Mouse (Mus musculus): ENCODE measurements at regions not wholly inside any gene's neighbourhood (a gene's known extent, or its start where the extent isn't known, plus 50 kb on each side); places are given as distances from the start of the nearest gene placed in this dataset.
"Not testable (repeated sequence)": the region's sequence is repeated elsewhere in the genome, so short reads cannot be mapped to it uniquely, and the experiment has no call there.

GRCm38 (mm10) chr2:72615869-72616268 is 139.9 kb downstream of the Cdca7 start:
- no peak for DNase-seq (ENCODE audit: low spot score in 2 of 2)

GRCm38 (mm10) chr2:72616412-72616811 is 140.5 kb downstream of the Cdca7 start:
- no peak for DNase-seq (ENCODE audit: low spot score in 2 of 2)

GRCm38 (mm10) chr2:72619446-72619845 is 143.5 kb downstream of the Cdca7 start:
- DNase-seq (ENCODE audit: low spot score in 2 of 2), result no peak

GRCm38 (mm10) chr2:72620182-72620652 is 144.3 kb downstream of the Cdca7 start:
- no peak for DNase-seq (ENCODE audit: low spot score in 2 of 2)

DNA sequence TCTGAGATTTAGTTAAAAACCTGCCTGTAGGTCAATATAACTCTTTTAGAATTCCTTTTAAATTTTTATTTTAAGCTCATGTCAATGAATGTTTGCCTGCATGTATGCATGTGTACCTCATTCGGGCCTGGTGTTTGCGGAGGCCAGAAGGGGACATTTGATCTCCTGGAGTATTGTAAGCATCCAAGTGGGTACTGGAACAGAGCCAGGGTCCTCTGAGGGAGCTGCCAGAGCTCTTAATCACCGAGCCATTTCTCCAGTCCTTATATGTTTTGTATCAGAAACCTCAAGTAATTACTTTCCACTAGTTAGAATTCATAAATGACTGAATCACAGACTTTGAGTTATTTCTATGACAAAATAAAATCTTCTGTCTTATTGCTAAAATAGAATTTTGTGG is 152.0 kb downstream of the Cdca7 start:
- DNase-seq (ENCODE audit: low spot score in 2 of 2), result no peak

- DNase-seq (ENCODE audit: low spot score in 2 of 2), result no peak
Observed at GRCm38 (mm10) chr2:72628626-72629470, 152.9 kb downstream of the Cdca7 start.

GRCm38 (mm10) chr2:72629691-72630461 is 153.9 kb downstream of the Cdca7 start:
- no peak for DNase-seq (ENCODE audit: low spot score in 2 of 2)

DNA sequence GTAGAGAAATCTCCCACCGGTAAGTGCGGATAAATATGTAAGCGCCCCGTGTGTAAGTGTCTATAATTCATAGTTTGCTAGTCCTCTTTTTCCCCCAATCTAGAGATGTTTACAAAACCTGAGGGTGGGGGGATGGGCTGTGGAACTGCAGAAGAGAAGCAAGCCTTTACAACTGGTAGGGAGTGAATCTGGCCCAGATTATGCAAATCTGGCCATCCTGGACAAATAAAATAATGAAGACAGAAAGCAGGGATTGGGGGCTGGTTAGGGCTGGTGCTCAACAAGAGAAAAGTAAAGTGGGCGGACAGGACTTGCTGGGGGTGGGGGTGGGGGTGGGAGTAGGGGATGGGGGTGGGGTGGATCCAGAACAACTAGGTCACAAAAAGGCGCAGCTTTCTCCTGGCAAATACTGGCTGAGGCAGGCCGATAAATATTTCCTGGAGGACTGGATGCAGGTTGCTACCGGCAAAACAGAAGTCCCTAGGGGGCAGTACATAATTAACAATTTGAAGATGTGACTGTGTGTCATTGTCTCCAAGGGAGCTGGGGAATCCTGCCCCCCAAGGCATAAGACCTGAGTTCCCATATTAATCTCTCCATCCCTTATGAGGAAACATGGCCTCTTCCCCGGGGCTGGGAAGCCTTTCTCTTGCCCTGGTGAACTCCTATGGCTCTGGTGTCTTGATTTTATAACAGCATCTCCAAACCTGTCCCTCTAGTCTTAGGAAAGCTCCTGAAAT is 162.1 kb downstream of the Cdca7 start:
- no peak for DNase-seq (ENCODE audit: low spot score in 2 of 2)

DNA sequence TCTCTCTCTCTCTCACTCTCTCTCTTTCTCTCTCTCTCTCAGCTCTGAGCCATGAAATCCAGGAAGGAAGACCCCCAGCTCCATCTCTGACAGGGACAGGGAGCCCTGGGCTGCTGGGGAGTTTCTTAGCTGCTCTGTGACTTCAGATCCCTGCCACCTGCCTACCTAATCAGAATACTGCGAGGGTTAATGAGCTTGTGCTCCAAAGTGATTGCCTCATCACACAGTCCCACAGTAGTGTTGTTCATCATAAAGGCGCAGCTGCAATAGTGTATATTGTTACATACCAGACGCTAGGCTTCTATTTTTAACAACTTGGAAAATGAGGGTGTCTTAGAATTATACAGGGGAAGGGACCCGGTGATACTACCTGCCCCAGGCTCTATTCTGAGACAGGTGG is 163.1 kb downstream of the Cdca7 start:
- DNase-seq (ENCODE audit: low spot score in 2 of 2), result no peak

- no peak for DNase-seq (ENCODE audit: low spot score in 2 of 2)
Observed at GRCm38 (mm10) chr2:72641228-72641627, 165.3 kb downstream of the Cdca7 start.

GRCm38 (mm10) chr2:72644151-72644843 is 168.3 kb downstream of the Cdca7 start:
- DNase-seq (ENCODE audit: low spot score in 2 of 2), result no peak

- DNase-seq (ENCODE audit: low spot score in 2 of 2), result no peak
Observed at GRCm38 (mm10) chr2:72647642-72648041, 171.7 kb downstream of the Cdca7 start.

- no peak for DNase-seq (ENCODE audit: low spot score in 2 of 2)
Observed at GRCm38 (mm10) chr2:72648294-72648693, 172.3 kb downstream of the Cdca7 start.

DNA sequence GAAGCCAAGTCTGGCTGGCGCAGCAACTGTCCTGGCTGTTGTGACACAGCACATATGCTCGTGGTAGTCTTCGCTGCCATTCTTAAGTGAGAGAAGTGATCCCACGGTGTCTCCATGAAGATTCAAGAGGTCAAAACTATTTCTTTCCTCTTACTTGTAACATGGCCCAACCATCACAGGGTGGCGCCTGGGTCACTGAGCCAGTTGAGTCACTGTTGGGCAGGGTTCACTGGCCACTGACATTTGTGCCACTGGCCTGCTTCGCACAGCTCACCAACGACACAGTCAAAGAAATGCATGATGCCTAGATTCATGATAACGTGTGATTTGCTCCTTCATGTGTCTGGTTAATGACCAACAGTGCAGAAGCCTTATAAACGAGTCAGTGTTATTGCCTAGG is 179.9 kb downstream of the Cdca7 start:
- DNase-seq (ENCODE audit: low spot score in 2 of 2), result no peak

DNA sequence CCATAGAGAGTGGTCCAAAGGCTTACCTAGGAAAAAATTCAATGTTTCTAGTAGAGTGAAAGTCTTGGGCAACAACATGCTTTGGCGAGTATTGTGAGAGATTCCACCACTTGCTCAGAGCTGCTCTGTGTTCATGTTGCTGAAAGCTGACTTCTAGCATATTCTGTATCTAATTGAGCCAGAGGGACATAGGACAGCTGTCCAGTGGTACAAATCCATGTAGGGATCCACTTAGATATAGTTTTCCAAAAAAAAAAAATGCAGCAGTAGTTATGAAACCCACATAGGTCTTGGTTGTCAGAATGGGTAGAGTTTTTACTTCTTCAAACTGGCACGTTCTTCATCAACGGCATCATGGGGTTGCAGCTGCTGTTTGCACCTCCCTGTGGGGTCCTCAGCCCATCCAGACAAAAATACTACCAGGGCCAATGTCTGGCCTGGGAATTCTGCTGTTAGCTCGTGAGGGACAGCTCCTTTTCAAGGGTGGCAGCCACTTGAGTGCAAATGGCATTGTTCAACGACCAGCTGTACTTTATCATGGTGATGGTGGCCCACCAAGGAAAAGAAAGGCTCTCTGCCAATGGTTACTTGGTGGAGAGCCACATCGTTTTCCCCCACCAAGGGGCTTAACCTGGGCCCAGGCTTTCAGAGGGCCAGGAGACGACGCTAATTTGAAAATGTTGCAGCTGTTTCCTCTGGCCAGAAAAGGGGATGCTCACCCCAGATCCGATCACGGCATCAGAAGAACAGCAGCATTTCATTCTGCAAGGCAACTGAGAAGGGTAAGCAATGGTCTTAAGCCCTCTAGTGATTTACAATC is 181.4 kb downstream of the Cdca7 start:
- no peak for DNase-seq (ENCODE audit: low spot score in 2 of 2)

GRCm38 (mm10) chr2:72662396-72662795 is 186.4 kb downstream of the Cdca7 start:
- no peak for DNase-seq (ENCODE audit: low spot score in 2 of 2)

DNA sequence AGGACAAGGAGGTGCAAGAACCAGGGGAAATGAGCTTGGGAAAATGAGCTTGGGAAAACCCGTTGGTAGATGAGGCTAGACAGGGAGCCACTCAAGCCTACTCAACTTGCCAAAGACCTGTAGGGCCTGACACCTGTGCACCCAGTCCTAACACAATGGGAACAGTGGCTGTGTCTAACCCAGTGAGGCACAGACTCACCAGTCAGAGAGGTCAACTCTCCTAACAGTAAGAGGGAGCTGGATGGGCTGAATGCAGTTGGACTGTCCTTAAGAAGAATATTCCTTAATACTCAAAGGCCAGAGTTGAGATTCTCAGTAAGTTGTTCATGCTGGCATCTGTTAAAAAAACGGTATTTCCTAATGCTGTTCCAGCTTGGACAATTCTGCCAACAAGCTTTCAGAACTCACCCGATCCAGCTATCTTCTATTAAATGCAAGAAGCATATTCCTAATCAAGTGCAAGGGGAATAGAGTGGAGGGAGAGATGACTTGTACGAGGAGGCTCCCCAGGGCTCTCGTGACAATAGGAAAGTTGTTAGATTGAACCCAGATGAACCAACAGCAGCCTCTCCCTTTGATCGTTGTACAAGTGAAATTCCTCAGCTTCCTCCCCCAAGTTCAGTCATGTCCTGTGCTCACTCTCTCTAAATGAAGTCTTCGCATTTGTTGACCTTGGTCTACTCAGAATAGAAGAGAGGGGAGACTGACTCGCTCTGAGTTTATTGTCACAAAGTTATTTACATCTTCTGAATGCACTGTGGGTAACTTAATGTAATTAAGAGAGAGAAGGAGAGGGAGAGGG is 187.2 kb downstream of the Cdca7 start:
- no peak for DNase-seq (ENCODE audit: low spot score in 2 of 2)

GRCm38 (mm10) chr2:72667396-72667795 is 191.4 kb downstream of the Cdca7 start:
- not testable (repeated sequence) for DNase-seq (ENCODE audit: low spot score in 2 of 2)

- DNase-seq (ENCODE audit: low spot score in 2 of 2), result no peak
Observed at GRCm38 (mm10) chr2:72672908-72673901, 197.2 kb downstream of the Cdca7 start.

Data from natural killer cell, adult 2 months (primary cell).